In the genomic region with DNA sequence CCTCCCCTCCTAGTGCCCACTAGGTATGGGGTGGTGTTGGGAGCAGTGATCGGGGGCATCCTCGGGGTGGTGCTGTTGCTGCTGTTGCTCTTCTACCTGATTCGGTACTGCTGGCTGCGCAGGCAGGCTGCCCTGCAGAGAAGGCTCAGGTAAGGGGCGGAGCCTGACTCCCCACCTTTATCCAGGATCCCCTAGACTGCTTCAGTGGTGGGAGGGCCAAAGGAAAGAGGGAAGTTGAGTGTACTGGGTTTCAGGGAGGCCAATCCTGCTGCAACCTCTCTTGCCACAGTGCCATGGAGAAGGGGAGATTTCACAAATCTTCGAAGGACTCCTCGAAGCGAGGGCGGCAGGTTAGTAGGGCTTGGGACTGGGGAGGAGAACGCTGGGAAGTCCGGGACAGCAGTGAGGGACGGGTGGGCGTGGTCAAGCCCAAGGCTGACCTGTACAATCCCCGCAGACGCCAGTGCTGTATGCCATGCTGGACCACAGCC, we compare ENCODE assay signal across 9 mouse cellular contexts. TPM values are rescaled to one million over a fixed set of nuclear protein-coding genes. Genes with fewer than 3 reads are reported as not detected.
DNase-seq lines count a peak whose midpoint lies in the region; ATAC-seq and TF ChIP-seq lines count a peak whose summit lies in the region.
"Had no signal": no experiment of that assay in that cellular context is flagged by ENCODE, and none has a peak within 500 bp of the region (broad histone marks: within the 10 kb centered on the region; RNA-seq: fewer than 3 reads in every experiment).

No protein-coding gene starts in this region.

- no peak for ATAC-seq in forebrain, embryonic 13.5 days
- ATAC-seq in midbrain, embryonic 12.5 days (ENCODE audit: low FRiP score, low read depth): no peak
- no peak for ATAC-seq in frontal cortex, adult (ENCODE audit: low TSS enrichment)

- no peaks in the 10 kb centered on the region for H3K9me3 ChIP-seq in forebrain, embryonic 13.5 days (replicated peaks)
- H3K9me3 ChIP-seq in midbrain, embryonic 12.5 days: no peaks in the 10 kb centered on the region

- TF ChIP-seq CTCF in layer of hippocampus, adult 2 months (conservative IDR thresholded peaks at IDR 0.05): peak; percentile 26

- H3K4me3 ChIP-seq in layer of hippocampus, adult 2 months: no peak overlapping the region
- peak overlapping the region; percentile 14 for H3K4me3 ChIP-seq in forebrain, embryonic 13.5 days
- peak overlapping the region; percentile 23 for H3K4me3 ChIP-seq in midbrain, embryonic 12.5 days
- H3K4me3 ChIP-seq: myocyte had no signal

- 4% methylated on average over 15 of the region's 15 CpGs for WGBS in forebrain, embryonic 13.5 days
- 7% methylated on average over 15 of the region's 15 CpGs for WGBS in midbrain, embryonic 12.5 days

- peak overlapping the region; percentile 48 for H3K4me2 ChIP-seq in forebrain, embryonic 13.5 days
- H3K4me2 ChIP-seq in midbrain, embryonic 12.5 days (replicated peaks): peak overlapping the region; percentile 45

- H3K9ac ChIP-seq in forebrain, embryonic 13.5 days: no peak overlapping the region
- H3K9ac ChIP-seq in midbrain, embryonic 12.5 days (replicated peaks): no peak overlapping the region

- DNase-seq in layer of hippocampus, adult 2 months (ENCODE audit: low spot score in 2 of 2): no peak
- no peak for DNase-seq in layer of hippocampus, adult 9-11 months
- peak; percentile 39 to 51 for DNase-seq in kidney, postnatal 4 days
- DNase-seq in thymus, postnatal 25 days: no peak
- DNase-seq in thymus, postnatal 36 days: no peak

- no peaks in the 10 kb centered on the region for H3K36me3 ChIP-seq in forebrain, embryonic 13.5 days (ENCODE audit: poor library complexity, severe bottlenecking)
- H3K36me3 ChIP-seq in midbrain, embryonic 12.5 days: no peaks in the 10 kb centered on the region

- H3K27ac ChIP-seq in layer of hippocampus, adult 2 months: no peak overlapping the region
- H3K27ac ChIP-seq in forebrain, embryonic 13.5 days: no peak overlapping the region
- H3K27ac ChIP-seq in midbrain, embryonic 12.5 days (replicated peaks): no peak overlapping the region

- 0 out of 2 replicates have a peak, but pooled peaks cover 6% of the 10 kb centered on the region for H3K4me1 ChIP-seq in forebrain, embryonic 13.5 days
- H3K4me1 ChIP-seq in midbrain, embryonic 12.5 days: peaks cover 7% of the 10 kb centered on the region

- peaks cover 49% of the 10 kb centered on the region for H3K27me3 ChIP-seq in forebrain, embryonic 13.5 days
- H3K27me3 ChIP-seq in midbrain, embryonic 12.5 days: peaks cover 50% of the 10 kb centered on the region

RNA-seq across cellular contexts. Expression of a gene that starts 9.0 kb away (rescaled TPM):
- not detected for total RNA-seq in layer of hippocampus, adult 2 months (2021)
- 0.22 TPM in 1 of 2 replicates, not detected in the other for polyA plus RNA-seq in forebrain, embryonic 13.5 days (2015; fragmentation: Nextera tagmentation; extraction: Ambion mirVana)
- 0.33 and 0.94 TPM in 2 replicates for polyA plus RNA-seq in midbrain, embryonic 12.5 days (2016; fragmentation: Nextera tagmentation; extraction: Ambion mirVana)

RNA-seq across cellular contexts. Expression of a gene that starts 9.1 kb away (rescaled TPM):
- total RNA-seq in layer of hippocampus, adult 2 months (2021): 100 to 1,000 TPM; 185 to 201 TPM
- polyA plus RNA-seq in forebrain, embryonic 13.5 days (2015; fragmentation: Nextera tagmentation; extraction: Ambion mirVana): 223 and 229 TPM in 2 replicates
- polyA plus RNA-seq in midbrain, embryonic 12.5 days (2016; fragmentation: Nextera tagmentation; extraction: Ambion mirVana): 225 and 229 TPM in 2 replicates

RNA-seq across cellular contexts. Expression of a gene that starts 36.5 kb away (rescaled TPM):
- 10 to 100 TPM; 40.4 to 40.9 TPM for total RNA-seq in layer of hippocampus, adult 2 months (2021)
- 6.2 and 8.8 TPM in 2 replicates for polyA plus RNA-seq in forebrain, embryonic 13.5 days (2015; fragmentation: Nextera tagmentation; extraction: Ambion mirVana)
- polyA plus RNA-seq in midbrain, embryonic 12.5 days (2016; fragmentation: Nextera tagmentation; extraction: Ambion mirVana): 20.4 and 20.8 TPM in 2 replicates

RNA-seq across cellular contexts. Expression of a gene that starts 45.8 kb away (rescaled TPM):
- 1 to 10 TPM in 1 of 2 experiments, under 1 TPM in 1; 0.76 to 2.4 TPM for total RNA-seq in layer of hippocampus, adult 2 months (2021)
- 6.6 and 7.8 TPM in 2 replicates for polyA plus RNA-seq in forebrain, embryonic 13.5 days (2015; fragmentation: Nextera tagmentation; extraction: Ambion mirVana)
- polyA plus RNA-seq in midbrain, embryonic 12.5 days (2016; fragmentation: Nextera tagmentation; extraction: Ambion mirVana): 1.7 and 3.6 TPM in 2 replicates

RNA-seq across cellular contexts. Expression of a gene that starts 54.2 kb away (rescaled TPM):
- under 1 TPM in 1 of 2 experiments, not detected in 1; 0.15 TPM for total RNA-seq in layer of hippocampus, adult 2 months (2021)
- 0.32 and 0.37 TPM in 2 replicates for polyA plus RNA-seq in forebrain, embryonic 13.5 days (2015; fragmentation: Nextera tagmentation; extraction: Ambion mirVana)
- 0.11 and 0.47 TPM in 2 replicates for polyA plus RNA-seq in midbrain, embryonic 12.5 days (2016; fragmentation: Nextera tagmentation; extraction: Ambion mirVana)

Comparison
In these comparisons a context has a peak if more than half of its experiments do, and no peak if none do; other contexts are left out.
1. DNase-seq: peak in kidney, postnatal 4 days (2 of 2); none in layer of hippocampus, adult 2 months (0 of 2), layer of hippocampus, adult 9-11 months (single experiment), thymus, postnatal 25 days (single experiment) and thymus, postnatal 36 days (0 of 2).